Mouse (Mus musculus): ENCODE measurements around the gene Ncdn. TPM values are rescaled to one million over a fixed set of nuclear protein-coding genes. Genes with fewer than 3 reads are reported as not detected.
A peak's percentile ranks its signal among the peaks of the same experiment; 100 is the strongest.

The Ncdn gene
- polyA plus RNA-seq, 2 experiments: 5.1 to 5.5 TPM

DNA sequence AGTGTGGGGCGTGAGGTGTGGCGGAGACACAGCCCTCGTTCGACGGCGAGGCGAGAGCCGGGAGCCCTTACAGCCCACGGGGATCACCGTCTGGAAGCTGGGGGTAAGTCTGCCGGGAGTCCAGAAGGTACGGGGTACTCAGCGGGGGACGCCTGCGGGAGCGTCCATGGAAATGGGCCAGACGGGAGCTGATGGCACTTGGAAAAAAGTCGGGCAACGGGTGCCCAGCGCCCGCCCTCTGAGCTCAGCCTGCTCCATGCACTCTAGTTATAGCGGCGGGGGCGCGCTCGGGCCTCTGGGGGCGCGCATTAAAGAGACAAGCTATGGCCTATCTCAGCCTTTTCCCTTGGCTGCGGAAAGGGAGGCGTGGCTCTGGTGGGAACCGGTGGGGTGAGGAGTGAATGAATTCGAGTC lies 17.2 kb downstream of the Ncdn start, which contains the start of gene Tfap2e:
Gene Tfap2e (minus strand): TSS at position 240 of the 414 bp plus-strand sequence.
- H3K27ac ChIP-seq: no peak within 1 kb of the TSS
- H3K4me3 ChIP-seq (ENCODE audit: insufficient read depth in 1 of 2, low read depth in 2 of 2, low read length in 2 of 2): peak within 1 kb of the TSS in 1 of 2 experiments; percentile 27; a peak in 2 of 4 replicates
- H3K4me1 ChIP-seq (replicated peaks; ENCODE audit: control insufficient read depth in 2 of 2, insufficient read depth in 2 of 2, low read length in 1 of 2): no peaks in the 10 kb centered on the region
- H3K9ac ChIP-seq (replicated peaks): no peak within 1 kb of the TSS
- no peak for TF ChIP-seq CTCF (IDR thresholded peaks at IDR 0.05; ENCODE audit: low read depth)
- TF ChIP-seq EP300 (IDR thresholded peaks at IDR 0.05; ENCODE audit: low read depth): no peak
- no peaks in the 10 kb centered on the region for H3K9me3 ChIP-seq (ENCODE audit: control insufficient read depth, low read length)
- DNase-seq (ENCODE audit: low read depth in 3 of 3, low spot score in 3 of 3) (no peak), ATAC-seq (ENCODE audit: insufficient read depth) (no peak)
- peaks cover 78% of the 10 kb centered on the region for H3K27me3 ChIP-seq (ENCODE audit: control insufficient read depth, insufficient read depth, low read length)
- H3K4me2 ChIP-seq (ENCODE audit: low read depth): peak within 1 kb of the TSS; percentile 36
- no peaks in the 10 kb centered on the region for H3K36me3 ChIP-seq (replicated peaks; ENCODE audit: control insufficient read depth, insufficient read depth, low read depth)
- 3% methylated on average over 32 of the region's 32 CpGs for WGBS (ENCODE audit: insufficient replicate concordance)

DNA sequence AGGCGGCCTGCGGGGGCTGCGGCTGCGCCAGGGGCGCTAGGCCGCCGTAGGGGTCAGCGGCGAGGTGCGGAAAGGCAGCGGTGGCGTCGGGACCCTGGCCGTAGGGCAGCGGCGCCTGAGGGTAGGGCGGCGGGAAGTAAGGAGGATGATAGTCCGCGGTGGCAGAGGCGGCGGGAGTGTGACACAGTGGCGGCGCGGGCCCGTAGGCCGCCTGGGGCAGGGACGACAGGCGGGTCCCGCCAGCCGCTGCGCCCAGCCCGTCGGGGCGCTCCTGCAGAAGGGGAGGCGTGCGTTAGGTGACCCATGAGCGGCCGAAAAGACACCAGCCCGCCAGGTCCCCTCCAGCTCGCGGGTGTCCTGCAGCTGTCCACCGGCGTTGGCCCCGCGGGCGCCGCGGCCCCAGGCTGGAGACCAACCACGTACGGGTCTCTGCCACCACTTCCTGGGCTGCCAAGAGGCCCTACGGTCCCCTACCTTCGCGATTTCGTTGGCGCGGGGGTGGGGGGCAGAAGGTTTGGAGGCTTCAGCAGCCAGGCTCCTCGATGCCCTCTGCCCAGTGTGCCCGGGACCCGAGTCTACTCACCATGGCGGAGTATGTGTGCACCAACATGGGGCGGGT lies 17.7 kb downstream of the Ncdn start:
- WGBS (ENCODE audit: insufficient replicate concordance): 4% methylated on average over 55 of the region's 62 CpGs
- TF ChIP-seq EP300 (IDR thresholded peaks at IDR 0.05; ENCODE audit: low read depth) (no peak), CTCF (IDR thresholded peaks at IDR 0.05; ENCODE audit: low read depth) (no peak)
- Histone ChIP-seq H3K9me3 (ENCODE audit: control insufficient read depth, low read length) (no peaks in the 10 kb centered on the region), H3K27me3 (ENCODE audit: control insufficient read depth, insufficient read depth, low read length) (peaks cover 83% of the 10 kb centered on the region), H3K4me3 (ENCODE audit: insufficient read depth in 1 of 2, low read depth in 2 of 2, low read length in 2 of 2) (peak overlapping the region in 1 of 2 experiments; percentile 27; a peak in 2 of 4 replicates), H3K4me2 (ENCODE audit: low read depth) (peak overlapping the region; percentile 36), H3K36me3 (replicated peaks; ENCODE audit: control insufficient read depth, insufficient read depth, low read depth) (no peaks in the 10 kb centered on the region), H3K27ac (no peak overlapping the region), H3K9ac (replicated peaks) (no peak overlapping the region), H3K4me1 (replicated peaks; ENCODE audit: control insufficient read depth in 2 of 2, insufficient read depth in 2 of 2, low read length in 1 of 2) (no peaks in the 10 kb centered on the region)
- DNase-seq (ENCODE audit: low read depth in 3 of 3, low spot score in 3 of 3) (no peak), ATAC-seq (ENCODE audit: insufficient read depth) (no peak)

DNA sequence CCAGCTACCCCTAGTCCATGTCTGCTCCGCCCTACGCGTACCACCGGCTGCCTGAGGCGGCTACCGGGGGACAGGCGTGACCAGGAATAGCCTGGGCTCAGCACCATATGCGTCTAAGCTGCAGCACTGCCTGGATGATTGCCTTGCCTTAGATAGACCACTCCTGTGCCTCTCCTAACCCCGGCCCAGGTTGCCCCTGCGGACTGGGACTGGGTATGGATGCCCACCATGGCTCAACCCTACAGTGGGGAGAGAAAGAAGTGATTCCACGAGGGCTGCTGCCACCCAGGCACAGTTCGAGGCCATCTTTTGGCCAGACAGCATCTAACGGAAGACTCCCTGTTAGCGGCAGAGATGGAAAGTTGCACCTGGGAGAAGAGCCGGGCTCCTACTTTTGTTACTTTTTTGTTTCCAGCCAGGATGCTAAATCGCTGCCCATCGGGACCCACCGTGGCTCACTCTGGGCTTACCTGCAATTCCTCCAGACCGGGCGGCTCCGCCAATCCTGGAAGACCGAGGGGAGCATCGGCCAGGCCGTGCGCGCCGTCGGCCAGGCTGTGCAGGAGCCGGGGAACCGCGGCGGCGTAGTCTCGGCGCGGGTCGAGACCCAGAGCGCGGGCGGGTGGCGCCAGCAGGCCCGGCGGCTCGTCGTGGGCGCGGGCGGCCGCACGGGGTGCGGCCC lies 18.4 kb downstream of the Ncdn start:
- 4% methylated on average over 51 of the region's 51 CpGs for WGBS (ENCODE audit: insufficient replicate concordance)
- Histone ChIP-seq H3K4me2 (ENCODE audit: low read depth) (peak overlapping the region; percentile 36), H3K9me3 (ENCODE audit: control insufficient read depth, low read length) (no peaks in the 10 kb centered on the region), H3K9ac (replicated peaks) (no peak overlapping the region), H3K36me3 (replicated peaks; ENCODE audit: control insufficient read depth, insufficient read depth, low read depth) (no peaks in the 10 kb centered on the region), H3K4me1 (replicated peaks; ENCODE audit: control insufficient read depth in 2 of 2, insufficient read depth in 2 of 2, low read length in 1 of 2) (no peaks in the 10 kb centered on the region), H3K4me3 (ENCODE audit: insufficient read depth in 1 of 2, low read depth in 2 of 2, low read length in 2 of 2) (peak overlapping the region in 1 of 2 experiments; percentile 27; a peak in 2 of 4 replicates), H3K27ac (no peak overlapping the region), H3K27me3 (ENCODE audit: control insufficient read depth, insufficient read depth, low read length) (peaks cover 88% of the 10 kb centered on the region)
- ATAC-seq (ENCODE audit: insufficient read depth) (no peak), DNase-seq (ENCODE audit: low read depth in 3 of 3, low spot score in 3 of 3) (no peak)
- no peak for TF ChIP-seq EP300 (IDR thresholded peaks at IDR 0.05; ENCODE audit: low read depth)
- TF ChIP-seq CTCF (IDR thresholded peaks at IDR 0.05; ENCODE audit: low read depth): no peak

DNA sequence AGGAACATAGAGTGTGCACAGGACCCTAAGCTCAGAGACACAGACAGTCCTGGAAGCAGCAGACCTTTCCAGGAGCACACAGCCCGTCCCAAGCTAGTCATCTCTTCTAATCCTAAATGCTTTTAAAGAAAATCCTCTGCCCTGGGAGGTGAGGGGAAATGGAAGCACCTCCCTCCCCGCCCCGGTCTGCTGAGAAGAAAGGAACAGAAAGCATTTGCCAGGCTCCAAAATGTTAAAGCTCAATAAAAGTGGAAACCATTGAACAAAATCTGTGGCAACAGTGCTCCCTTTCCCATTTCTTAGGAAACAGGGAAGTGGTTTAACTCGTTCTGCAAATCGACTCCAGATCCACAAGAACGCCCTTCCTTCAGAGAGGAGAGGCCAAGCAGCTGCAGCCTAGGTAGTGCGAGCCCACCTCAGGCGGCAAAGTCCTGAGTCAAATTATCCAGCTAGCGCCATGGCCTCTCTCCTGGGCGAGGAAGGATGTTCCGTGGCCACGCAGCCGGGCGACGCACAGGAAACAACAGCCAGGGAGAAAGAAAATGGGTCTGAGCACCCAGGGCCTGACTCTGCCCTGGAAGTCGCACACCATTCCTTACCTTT lies 19.1 kb downstream of the Ncdn start:
- no peak overlapping the region for H3K9ac ChIP-seq (replicated peaks)
- no peak overlapping the region for H3K4me3 ChIP-seq (ENCODE audit: insufficient read depth in 1 of 2, low read depth in 2 of 2, low read length in 2 of 2)
- H3K27ac ChIP-seq: no peak overlapping the region
- H3K36me3 ChIP-seq (replicated peaks; ENCODE audit: control insufficient read depth, insufficient read depth, low read depth): no peaks in the 10 kb centered on the region
- DNase-seq (ENCODE audit: low read depth in 3 of 3, low spot score in 3 of 3): no peak
- no peaks in the 10 kb centered on the region for H3K4me1 ChIP-seq (replicated peaks; ENCODE audit: control insufficient read depth in 2 of 2, insufficient read depth in 2 of 2, low read length in 1 of 2)
- H3K27me3 ChIP-seq (ENCODE audit: control insufficient read depth, insufficient read depth, low read length): peaks cover 95% of the 10 kb centered on the region
- 3% methylated on average over 16 of the region's 16 CpGs for WGBS (ENCODE audit: insufficient replicate concordance)
- no peaks in the 10 kb centered on the region for H3K9me3 ChIP-seq (ENCODE audit: control insufficient read depth, low read length)
- TF ChIP-seq CTCF (IDR thresholded peaks at IDR 0.05; ENCODE audit: low read depth) (no peak), EP300 (IDR thresholded peaks at IDR 0.05; ENCODE audit: low read depth) (no peak)
- ATAC-seq (ENCODE audit: insufficient read depth): no peak
- no peak overlapping the region for H3K4me2 ChIP-seq (ENCODE audit: low read depth)

Measured in liver, embryonic 14.5 days (tissue).